Mouse (Mus musculus) embryonic facial prominence, embryonic 11.5 days (tissue): Measurements from ENCODE around the gene Scpep1. TPM values are rescaled to one million over a fixed set of nuclear protein-coding genes. Genes with fewer than 3 reads are reported as not detected.
"Not testable (repeated sequence)": the region's sequence is repeated elsewhere in the genome, so short reads cannot be mapped to it uniquely, and the experiment has no call there.

Experiments used
- ATAC-seq: fragments of 200-750 bp; cut with Nextera tagmentation; replicated peaks from 2 replicates; pipeline ENCODE4 v1.8.0; 2017; ENCODE audit warnings: low read depth; ENCODE audit not compliant: insufficient number of reproducible peaks, low FRiP score, low TSS enrichment
- DNase-seq: peaks from one replicate; pipeline ENCODE4 v3.0.0-alpha.2; 2015; ENCODE audit warnings: low spot score
- H3K27ac ChIP-seq: fragments of 300-500 bp; sonication (generic); replicated peaks from 2 replicates; pipeline ENCODE4 v1.5.1; 2014; ENCODE audit warnings: mild to moderate bottlenecking, low read depth, low read length, control low read depth
- H3K27me3 ChIP-seq: fragments of 300-500 bp; sonication (generic); 2 replicates; pipeline ENCODE4 v1.6.1; 2014; ENCODE audit warnings: mild to moderate bottlenecking, low read length, moderate library complexity, mixed read lengths; ENCODE audit not compliant: control insufficient read depth, insufficient read depth
- H3K36me3 ChIP-seq: fragments of 300-500 bp; sonication (generic); replicated peaks from 2 replicates; pipeline ENCODE4 v1.6.1; 2014; ENCODE audit warnings: low read depth, mild to moderate bottlenecking, low read length, moderate library complexity, mixed read lengths; ENCODE audit not compliant: control insufficient read depth, insufficient read depth
- H3K4me1 ChIP-seq: fragments of 300-500 bp; sonication (generic); 2 replicates; pipeline ENCODE4 v1.6.1; 2014; ENCODE audit warnings: low read length, mixed read lengths; ENCODE audit not compliant: control insufficient read depth, insufficient read depth
- H3K4me2 ChIP-seq: fragments of 300-500 bp; sonication (generic); 2 replicates; pipeline ENCODE4 v1.6.1; 2014; ENCODE audit warnings: low read depth, mild to moderate bottlenecking, control low read depth, low read length, moderate library complexity
- H3K4me3 ChIP-seq: fragments of 300-500 bp; sonication (generic); 2 replicates; pipeline ENCODE4 v1.5.1; 2014; ENCODE audit warnings: low read depth, low read length, control low read depth
- H3K9ac ChIP-seq: fragments of 300-500 bp; sonication (generic); replicated peaks from 2 replicates; pipeline ENCODE4 v1.6.1; 2014; ENCODE audit warnings: mild to moderate bottlenecking, control low read depth, low read length
- H3K9me3 ChIP-seq: fragments of 300-500 bp; sonication (generic); replicated peaks from 2 replicates; pipeline ENCODE4 v1.6.1; 2016; ENCODE audit warnings: mild to moderate bottlenecking, low read length, inconsistent platforms, mixed read lengths; ENCODE audit not compliant: control insufficient read depth
- WGBS: fragments of 180-500 bp; shearing (Covaris S2); extraction: QIAGEN DNeasy Blood & Tissue Kit; methylation state at CpG from one replicate; pipeline ENCODE4 v1.1.7; 2014; 5-methylcytosine and 5-hydroxymethylcytosine counted together
- polyA plus RNA-seq: library from polyadenylated mRNA; unstranded; fragments of >200 nt; fragmentation: Nextera tagmentation; extraction: Ambion mirVana; gene quantifications from 2 replicates; pipeline ENCODE4 v1.2.1, GENCODE M21; 2014

Scpep1 gene
- polyA plus RNA-seq, 1 experiment from 2014 or later, result 84.3 TPM

DNA sequence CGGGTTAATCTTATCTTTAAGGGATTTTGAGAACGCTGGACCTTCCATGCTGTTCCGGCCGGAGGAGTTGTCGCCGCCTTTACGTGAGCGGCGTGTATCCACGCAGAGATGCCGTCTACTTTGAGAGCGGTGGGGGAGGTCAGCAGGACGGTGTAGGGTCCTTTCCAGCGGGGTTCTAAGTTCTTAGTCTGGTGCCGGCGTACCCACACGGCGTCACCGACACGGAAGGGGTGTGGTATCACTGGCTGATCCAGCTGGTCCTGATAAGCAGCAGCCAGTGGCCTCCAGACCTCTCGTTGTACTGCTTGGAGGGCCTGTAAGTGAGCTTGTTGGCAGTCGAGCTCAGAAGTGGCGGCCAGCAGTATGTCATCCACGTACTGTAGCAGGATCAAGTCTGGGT is 62.5 kb downstream of the Scpep1 start:
- H3K9me3 ChIP-seq, H3K27me3 ChIP-seq, H3K4me3 ChIP-seq, H3K9ac ChIP-seq, DNase-seq, ATAC-seq, H3K27ac ChIP-seq, H3K4me1 ChIP-seq, H3K36me3 ChIP-seq, H3K4me2 ChIP-seq: not testable (repeated sequence)
- WGBS, result 94% methylated on average over 19 of the region's 24 CpGs

DNA sequence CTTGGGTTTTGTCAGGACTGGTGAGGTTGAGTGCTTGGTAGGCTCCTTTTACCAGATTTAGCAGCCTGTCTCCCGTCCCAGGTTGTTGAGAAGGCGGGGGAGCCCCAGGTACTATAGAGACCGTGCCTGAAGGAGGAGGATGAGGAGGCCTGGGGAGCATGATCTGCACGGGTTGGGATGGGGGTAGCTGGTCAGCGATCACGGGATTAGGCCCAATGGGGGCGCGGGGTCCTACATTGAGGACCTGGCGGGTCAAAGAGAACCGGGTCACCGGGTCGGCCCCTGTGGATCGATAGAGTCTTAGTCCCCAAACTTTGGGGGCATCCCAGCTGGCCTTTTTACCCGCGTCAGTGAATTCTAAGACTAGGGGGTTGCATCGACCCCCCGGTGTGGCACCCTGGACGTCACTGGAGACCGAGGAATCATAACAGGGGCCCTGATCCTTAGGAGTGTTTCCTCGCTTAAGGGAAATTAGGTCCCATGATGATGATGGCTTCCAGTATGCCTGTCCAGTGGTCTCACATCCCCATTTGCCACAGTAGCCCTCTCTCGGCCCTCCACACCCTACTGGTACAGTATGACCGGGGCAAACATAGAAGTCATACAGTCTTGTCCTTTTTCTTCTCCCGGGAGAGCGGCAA is 63.2 kb downstream of the Scpep1 start:
- H3K4me3 ChIP-seq, ATAC-seq: not testable (repeated sequence)

DNA sequence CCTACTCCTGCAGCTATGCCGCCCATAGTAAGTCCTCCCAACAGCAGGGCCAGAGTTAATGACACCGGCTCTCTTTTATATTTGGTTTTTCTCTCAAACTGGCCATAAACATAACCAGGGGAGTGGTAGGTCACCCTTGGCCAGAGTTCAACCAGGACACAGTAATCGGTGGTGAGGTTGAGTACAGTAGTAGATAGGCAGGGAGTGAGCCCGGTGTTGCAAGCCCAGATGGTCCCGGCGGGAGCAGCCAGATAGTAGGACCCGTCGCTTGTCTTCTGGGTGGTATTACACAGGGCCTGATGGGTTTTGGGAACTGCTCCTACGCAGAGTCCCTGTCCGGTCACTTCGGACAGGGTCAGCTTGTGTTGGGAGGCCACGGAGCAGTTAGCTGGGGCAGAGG is 63.8 kb downstream of the Scpep1 start:
- not testable (repeated sequence) for H3K27ac ChIP-seq, H3K36me3 ChIP-seq, H3K4me3 ChIP-seq, H3K27me3 ChIP-seq, H3K9me3 ChIP-seq, H3K9ac ChIP-seq, H3K4me1 ChIP-seq, ATAC-seq, DNase-seq, H3K4me2 ChIP-seq
- 100% methylated on average over 6 of the region's 12 CpGs for WGBS

More for the DNA sequence above, 63.2 kb downstream of the Scpep1 start:
- H3K27me3 ChIP-seq, H3K4me2 ChIP-seq, H3K9me3 ChIP-seq, H3K27ac ChIP-seq, H3K36me3 ChIP-seq, H3K4me1 ChIP-seq, H3K9ac ChIP-seq, DNase-seq: not testable (repeated sequence)
- 98% methylated on average over 18 of the region's 24 CpGs for WGBS

DNA sequence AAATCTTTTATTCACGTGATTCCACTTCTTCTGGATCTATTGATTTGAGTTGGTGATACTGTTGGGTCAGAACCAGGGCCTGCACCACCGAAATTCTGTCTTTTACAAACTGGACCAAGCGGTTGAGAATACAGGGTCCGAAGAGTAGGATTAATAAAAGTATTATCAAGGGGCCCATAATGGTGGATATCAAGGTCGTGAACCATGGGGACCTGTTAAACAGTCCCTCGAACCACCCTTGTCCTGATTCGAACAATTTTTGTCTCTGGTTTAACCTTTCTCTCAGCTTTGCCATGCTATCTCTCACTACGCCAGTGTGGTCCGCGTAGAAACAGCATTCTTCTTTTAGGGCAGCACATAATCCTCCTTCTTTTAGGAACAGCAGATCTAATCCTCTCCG is 64.4 kb downstream of the Scpep1 start:
- not testable (repeated sequence) for H3K4me1 ChIP-seq, H3K9me3 ChIP-seq, H3K9ac ChIP-seq, ATAC-seq, H3K4me2 ChIP-seq, H3K27me3 ChIP-seq, DNase-seq, H3K36me3 ChIP-seq, H3K4me3 ChIP-seq, H3K27ac ChIP-seq
- 97% methylated on average over 6 of the region's 11 CpGs for WGBS

DNA sequence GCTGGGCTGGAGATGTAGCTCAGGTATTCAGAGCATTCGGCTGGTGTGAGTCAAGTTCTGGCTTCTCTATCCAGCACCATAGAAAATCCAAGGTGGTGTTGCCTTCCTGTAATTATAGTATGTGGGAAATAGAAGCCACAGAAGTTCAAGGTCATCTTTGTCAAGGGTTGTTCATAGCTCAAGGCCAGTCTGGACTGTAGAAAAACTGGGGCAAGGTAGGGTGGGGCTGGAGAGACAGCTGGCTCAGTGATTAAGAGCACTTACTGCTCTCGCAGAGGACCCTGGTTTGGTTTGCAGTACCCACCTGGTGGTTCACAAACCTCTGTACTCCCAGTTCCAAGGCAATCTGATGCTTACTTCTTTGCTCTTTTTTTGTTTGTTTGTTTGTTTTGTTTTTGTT is 66.3 kb downstream of the Scpep1 start:
- no peaks in the 10 kb centered on the region for H3K27me3 ChIP-seq
- no peak overlapping the region for H3K9ac ChIP-seq
- H3K4me1 ChIP-seq, result no peaks in the 10 kb centered on the region
- no peak overlapping the region for H3K4me2 ChIP-seq
- WGBS, result 74% methylated on average over 2 of the region's 2 CpGs
- H3K36me3 ChIP-seq, result no peaks in the 10 kb centered on the region
- DNase-seq (no peak), ATAC-seq (no peak)
- no peaks in the 10 kb centered on the region for H3K9me3 ChIP-seq
- no peak overlapping the region for H3K4me3 ChIP-seq
- no peak overlapping the region for H3K27ac ChIP-seq

DNA sequence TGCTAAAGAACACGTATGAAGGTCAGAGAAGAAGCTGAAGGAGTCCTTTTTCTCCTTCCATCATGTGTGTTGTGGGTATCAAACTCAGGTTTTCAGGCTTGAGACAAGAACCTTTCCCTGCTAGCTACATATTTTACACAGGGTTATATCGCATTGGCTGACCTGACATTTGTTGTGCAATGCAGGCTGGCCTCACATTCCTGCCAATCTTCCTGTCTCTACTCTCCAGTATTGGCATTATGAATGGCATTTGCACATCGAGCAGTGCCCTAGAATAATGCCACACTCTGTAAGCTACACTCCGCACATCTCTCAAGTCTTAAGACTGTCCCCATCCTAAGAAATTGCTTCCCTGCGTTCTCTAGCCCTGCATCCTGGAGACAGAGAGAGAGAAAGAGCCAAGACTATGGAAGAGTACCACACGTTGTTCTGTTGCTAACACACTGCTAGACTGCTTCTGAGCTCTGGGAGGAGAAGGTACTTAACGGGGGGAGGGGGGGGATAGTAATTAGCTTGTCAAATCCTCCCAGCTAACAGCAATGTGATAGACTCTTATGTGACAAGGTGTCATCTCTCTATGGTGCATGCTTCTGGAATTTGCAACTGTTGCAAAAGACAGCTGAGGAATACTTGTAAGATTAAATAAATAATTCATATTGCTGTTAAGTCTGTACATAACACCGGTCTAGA is 70.7 kb downstream of the Scpep1 start:
- Histone ChIP-seq H3K4me2 (no peak overlapping the region), H3K9ac (no peak overlapping the region), H3K27me3 (no peaks in the 10 kb centered on the region), H3K9me3 (no peaks in the 10 kb centered on the region), H3K4me1 (no peaks in the 10 kb centered on the region), H3K4me3 (no peak overlapping the region), H3K36me3 (no peaks in the 10 kb centered on the region), H3K27ac (no peak overlapping the region)
- DNase-seq (no peak), ATAC-seq (no peak)
- WGBS, result 70% methylated on average over 8 of the region's 8 CpGs

DNA sequence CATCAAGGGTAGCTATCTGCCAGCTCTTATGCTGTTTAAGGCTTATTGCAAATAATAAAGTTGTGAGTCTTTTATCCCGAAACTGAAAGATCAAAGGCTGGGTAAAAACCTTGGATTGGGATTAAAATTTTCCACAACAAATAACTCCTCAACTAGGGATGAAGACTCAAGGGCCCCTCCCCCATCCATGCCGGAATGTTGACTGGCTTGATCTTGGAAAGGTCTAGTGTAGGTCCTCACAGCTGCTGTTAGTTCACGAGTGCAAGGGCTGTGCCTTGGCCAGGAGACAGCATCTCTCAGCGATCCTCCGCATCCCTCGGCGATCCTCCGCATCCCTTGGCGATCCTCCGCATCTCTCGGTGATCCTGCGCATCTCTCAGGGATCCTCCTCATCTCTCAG is 77.3 kb downstream of the Scpep1 start:
- WGBS, result 88% methylated on average over 12 of the region's 12 CpGs
- H3K9me3 ChIP-seq, result no peaks in the 10 kb centered on the region

More for the DNA sequence above, 77.3 kb downstream of the Scpep1 start:
- no peaks in the 10 kb centered on the region for H3K36me3 ChIP-seq
- no peak overlapping the region for H3K9ac ChIP-seq
- ATAC-seq (no peak), DNase-seq (no peak)
- H3K4me3 ChIP-seq, result no peak overlapping the region
- no peak overlapping the region for H3K27ac ChIP-seq
- no peak overlapping the region for H3K4me2 ChIP-seq
- H3K27me3 ChIP-seq, result peaks cover 3% of the 10 kb centered on the region; the same call in 1 of the 2 replicates
- H3K4me1 ChIP-seq, result no peaks in the 10 kb centered on the region
